Mouse (Mus musculus): ENCODE data around the gene Mov10l1. TPM values are rescaled to one million over a fixed set of nuclear protein-coding genes. Genes with fewer than 3 reads are reported as not detected.

Gene Mov10l1
- polyA plus RNA-seq, 1 experiment from 2014 or later = not detected

DNA sequence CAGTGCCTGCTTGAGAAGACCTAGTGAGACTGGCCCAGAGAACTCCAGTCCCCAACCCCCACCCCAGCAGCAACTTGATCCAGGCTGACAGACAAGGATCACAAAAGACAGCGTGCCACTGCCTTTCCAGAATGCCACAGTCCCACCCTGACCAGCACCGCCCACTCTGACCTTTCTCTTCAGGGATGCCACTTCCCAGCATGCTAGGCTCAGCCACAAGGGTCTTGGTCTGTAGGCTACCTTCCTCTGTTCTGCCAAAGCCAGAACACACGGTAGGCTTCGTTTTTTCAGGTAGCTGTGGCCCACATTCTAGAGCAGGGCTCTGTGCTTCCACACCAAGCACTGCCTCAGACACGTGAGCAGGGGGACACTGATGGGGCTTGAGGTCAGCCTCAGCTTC is 119.9 kb downstream of the Mov10l1 start:
- H3K4me1 ChIP-seq (replicated peaks) = no peaks in the 10 kb centered on the region
- DNase-seq (no peak), ATAC-seq (ENCODE audit: low read depth) (no peak)
- no peak overlapping the region for H3K9ac ChIP-seq
- H3K27ac ChIP-seq = no peak overlapping the region
- 82% methylated on average over 5 of the region's 5 CpGs for WGBS (ENCODE audit: insufficient replicate concordance)
- H3K27me3 ChIP-seq = no peaks in the 10 kb centered on the region
- peaks cover 98% of the 10 kb centered on the region for H3K36me3 ChIP-seq
- no peaks in the 10 kb centered on the region for H3K9me3 ChIP-seq (replicated peaks)
- H3K4me3 ChIP-seq (replicated peaks) = no peak overlapping the region
- H3K4me2 ChIP-seq = no peak overlapping the region

GRCm38 (mm10) chr15:89103921-89104320 is 121.2 kb downstream of the Mov10l1 start:
- 81% methylated on average over 10 of the region's 10 CpGs for WGBS (ENCODE audit: insufficient replicate concordance)
- Histone ChIP-seq H3K27me3 (no peaks in the 10 kb centered on the region), H3K4me2 (no peak overlapping the region), H3K36me3 (peaks cover 98% of the 10 kb centered on the region), H3K27ac (no peak overlapping the region), H3K9me3 (replicated peaks) (no peaks in the 10 kb centered on the region), H3K4me3 (replicated peaks) (no peak overlapping the region), H3K4me1 (replicated peaks) (no peaks in the 10 kb centered on the region), H3K9ac (no peak overlapping the region)
- ATAC-seq (ENCODE audit: low read depth) = no peak; the same call in 1 of the 2 replicates
- DNase-seq = no peak

GRCm38 (mm10) chr15:89104425-89104824 is 121.7 kb downstream of the Mov10l1 start:
- H3K9me3 ChIP-seq (replicated peaks) = no peaks in the 10 kb centered on the region
- H3K4me1 ChIP-seq (replicated peaks) = no peaks in the 10 kb centered on the region
- H3K9ac ChIP-seq = no peak overlapping the region
- 91% methylated on average over 8 of the region's 8 CpGs for WGBS (ENCODE audit: insufficient replicate concordance)
- peaks cover 98% of the 10 kb centered on the region for H3K36me3 ChIP-seq
- no peak for ATAC-seq (ENCODE audit: low read depth)
- H3K4me3 ChIP-seq (replicated peaks) = no peak overlapping the region
- no peaks in the 10 kb centered on the region for H3K27me3 ChIP-seq
- DNase-seq = no peak
- H3K4me2 ChIP-seq = no peak overlapping the region
- H3K27ac ChIP-seq = no peak overlapping the region

Other genes starting within 250 kb of the Mov10l1 start
- gene Brd1, start 248.7 kb upstream of the Mov10l1 start, polyA plus RNA-seq (2015; fragmentation: Nextera tagmentation; extraction: Ambion mirVana) = 5.5 and 6.0 TPM in 2 replicates
- 10.5 and 13.3 TPM in 2 replicates for gene Zbed4, start 231.2 kb upstream of the Mov10l1 start, polyA plus RNA-seq (2015; fragmentation: Nextera tagmentation; extraction: Ambion mirVana)
- gene Alg12, start 163.6 kb upstream of the Mov10l1 start, polyA plus RNA-seq (2015; fragmentation: Nextera tagmentation; extraction: Ambion mirVana) = 5.6 and 6.3 TPM in 2 replicates
- gene Creld2, start 163.3 kb upstream of the Mov10l1 start, polyA plus RNA-seq (2015; fragmentation: Nextera tagmentation; extraction: Ambion mirVana) = 49.6 and 55.4 TPM in 2 replicates
- 13.8 and 15.1 TPM in 2 replicates for gene Pim3, start 120.7 kb upstream of the Mov10l1 start, polyA plus RNA-seq (2015; fragmentation: Nextera tagmentation; extraction: Ambion mirVana)
- not detected in 2 replicates for gene Ttll8, start 28.5 kb upstream of the Mov10l1 start, polyA plus RNA-seq (2015; fragmentation: Nextera tagmentation; extraction: Ambion mirVana)
- gene Mlc1, start 3.9 kb upstream of the Mov10l1 start, polyA plus RNA-seq (2015; fragmentation: Nextera tagmentation; extraction: Ambion mirVana) = 0.03 TPM in 1 of 2 replicates, not detected in the other
- gene Panx2, start 76.8 kb downstream of the Mov10l1 start, polyA plus RNA-seq (2015; fragmentation: Nextera tagmentation; extraction: Ambion mirVana) = not detected in 2 replicates
- 16.4 and 16.6 TPM in 2 replicates for gene Trabd, start 92.2 kb downstream of the Mov10l1 start, polyA plus RNA-seq (2015; fragmentation: Nextera tagmentation; extraction: Ambion mirVana)
- gene Selenoo, start 106.2 kb downstream of the Mov10l1 start, polyA plus RNA-seq (2015; fragmentation: Nextera tagmentation; extraction: Ambion mirVana) = 6.4 and 7.1 TPM in 2 replicates
- gene Tubgcp6, start 140.2 kb downstream of the Mov10l1 start, polyA plus RNA-seq (2015; fragmentation: Nextera tagmentation; extraction: Ambion mirVana) = 6.5 and 6.7 TPM in 2 replicates
- gene Hdac10, start 145.8 kb downstream of the Mov10l1 start, polyA plus RNA-seq (2015; fragmentation: Nextera tagmentation; extraction: Ambion mirVana) = 10.2 TPM in 2 replicates
- gene Mapk12, start 157.8 kb downstream of the Mov10l1 start, polyA plus RNA-seq (2015; fragmentation: Nextera tagmentation; extraction: Ambion mirVana) = 1.5 and 1.7 TPM in 2 replicates
- gene Mapk11, start 166.7 kb downstream of the Mov10l1 start, polyA plus RNA-seq (2015; fragmentation: Nextera tagmentation; extraction: Ambion mirVana) = 0.76 and 0.78 TPM in 2 replicates
- 20.2 and 21.2 TPM in 2 replicates for gene Plxnb2, start 197.9 kb downstream of the Mov10l1 start, polyA plus RNA-seq (2015; fragmentation: Nextera tagmentation; extraction: Ambion mirVana)
- 3.0 and 3.2 TPM in 2 replicates for gene Dennd6b, start 213.6 kb downstream of the Mov10l1 start, polyA plus RNA-seq (2015; fragmentation: Nextera tagmentation; extraction: Ambion mirVana)
- 16.2 and 17.1 TPM in 2 replicates for gene Ppp6r2, start 228.6 kb downstream of the Mov10l1 start, polyA plus RNA-seq (2015; fragmentation: Nextera tagmentation; extraction: Ambion mirVana)